Mouse (Mus musculus) MEL (cell line): ENCODE measurements at regions not wholly inside any gene's neighbourhood (a gene's known extent, or its start where the extent isn't known, plus 50 kb on each side); places are given as distances from the start of the nearest gene placed in this dataset.

ENCODE experiments used
- BHLHE40 ChIP-seq: IDR thresholded peaks from 2 replicates; pipeline ENCODE4 v1.6.1; 2012; ENCODE audit warnings: low read depth, mild to moderate bottlenecking, inconsistent platforms, low read length, improper control_type of control experiment, borderline replicate concordance
- CTCF ChIP-seq, 3 experiments: IDR thresholded peaks in 2 of 3; conservative IDR thresholded peaks in 1 of 3; 2 replicates each; pipeline ENCODE4 v1.5.1; 2011 to 2012; ENCODE audit warnings: low read length in 3 of 3, low read depth in 2 of 3, mild to moderate bottlenecking in 2 of 3, improper control_type of control experiment in 1 of 3, inconsistent platforms in 1 of 3, mixed read lengths in 1 of 3, moderate library complexity in 1 of 3; ENCODE audit not compliant: control insufficient read depth in 1 of 3, insufficient read depth in 1 of 3, poor library complexity in 1 of 3, severe bottlenecking in 1 of 3
- ELF1 ChIP-seq: IDR thresholded peaks from 2 replicates; pipeline ENCODE4 v1.6.1; 2014; ENCODE audit warnings: low read depth, mild to moderate bottlenecking, inconsistent platforms, low read length, improper control_type of control experiment, moderate library complexity
- EP300 ChIP-seq, 2 experiments: IDR thresholded peaks; 2 replicates each; pipeline ENCODE4 v1.6.1; 2011; ENCODE audit warnings: improper control_type of control experiment in 2 of 2, low read length in 2 of 2, low read depth in 1 of 2, mild to moderate bottlenecking in 1 of 2
- GABPA ChIP-seq: IDR thresholded peaks from 2 replicates; pipeline ENCODE4 v1.6.1; 2012; ENCODE audit warnings: low read depth, mild to moderate bottlenecking, inconsistent platforms, low read length, improper control_type of control experiment, moderate library complexity
- HCFC1 ChIP-seq: IDR thresholded peaks from 2 replicates; pipeline ENCODE4 v1.6.1; 2012; ENCODE audit warnings: low read depth, mild to moderate bottlenecking, inconsistent platforms, low read length, improper control_type of control experiment, moderate library complexity
- MAX ChIP-seq: IDR thresholded peaks from 2 replicates; pipeline ENCODE4 v1.6.1; 2011; ENCODE audit warnings: low read length, improper control_type of control experiment
- MAZ ChIP-seq: IDR thresholded peaks from 2 replicates; pipeline ENCODE4 v1.6.1; 2012; ENCODE audit warnings: low read depth, mild to moderate bottlenecking, inconsistent platforms, low read length, improper control_type of control experiment
- NELFE ChIP-seq: IDR thresholded peaks from 2 replicates; pipeline ENCODE4 v1.6.1; 2011; ENCODE audit warnings: low read depth, low read length, improper control_type of control experiment
- POLR2A ChIP-seq, 2 experiments: IDR thresholded peaks; 2 replicates each; pipeline ENCODE4 v1.6.1; 2011 to 2012; ENCODE audit warnings: low read length in 2 of 2, mild to moderate bottlenecking in 2 of 2, control low read depth in 1 of 2, improper control_type of control experiment in 1 of 2, low read depth in 1 of 2, moderate library complexity in 1 of 2; ENCODE audit not compliant: control insufficient read depth in 1 of 2, insufficient read depth in 1 of 2, poor library complexity in 1 of 2
- RAD21 ChIP-seq: IDR thresholded peaks from 2 replicates; pipeline ENCODE4 v1.6.1; 2011; ENCODE audit warnings: mild to moderate bottlenecking, low read depth, low read length, improper control_type of control experiment
- UBTF ChIP-seq: IDR thresholded peaks from 2 replicates; pipeline ENCODE4 v1.6.1; 2012; ENCODE audit warnings: low read depth, mild to moderate bottlenecking, inconsistent platforms, low read length, improper control_type of control experiment, moderate library complexity, borderline replicate concordance; ENCODE audit not compliant: insufficient read depth
- USF2 ChIP-seq, 2 experiments: IDR thresholded peaks; 2 replicates each; pipeline ENCODE4 v1.6.1; 2011 to 2012; ENCODE audit warnings: improper control_type of control experiment in 2 of 2, low read length in 2 of 2, borderline replicate concordance in 1 of 2, inconsistent platforms in 1 of 2, low read depth in 1 of 2, mild to moderate bottlenecking in 1 of 2; ENCODE audit not compliant: insufficient read depth in 1 of 2

DNA sequence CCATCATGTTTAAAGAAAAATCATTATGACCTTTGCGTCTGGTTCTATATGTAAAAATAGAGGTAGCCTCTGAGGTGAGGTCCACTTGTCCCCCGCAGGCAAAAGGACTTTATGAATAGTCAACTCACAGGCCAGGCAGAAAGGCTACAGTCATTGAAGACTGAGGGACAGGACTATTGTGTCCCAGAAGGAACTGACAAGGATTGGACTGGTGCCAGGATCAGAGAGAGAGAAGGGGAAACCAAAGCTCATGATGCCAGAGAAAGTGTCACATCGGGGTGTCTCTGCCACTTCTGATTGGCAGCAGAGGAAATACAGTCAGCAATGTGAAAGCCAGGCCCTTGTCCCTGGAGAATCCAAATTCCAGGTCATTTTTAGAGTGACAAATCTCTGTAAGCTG, 50.3 kb upstream of the Fer start:
- TF ChIP-seq POLR2A (IDR thresholded peaks at IDR 0.05; ENCODE audit: control insufficient read depth in 1 of 2, insufficient read depth in 1 of 2, low read depth in 1 of 2, low read length in 2 of 2, poor library complexity in 1 of 2) (no peak), MAX (no peak), UBTF (no peak), CTCF (IDR thresholded peaks at IDR 0.05 in 2 of 3, conservative IDR thresholded peaks at IDR 0.05 in 1 of 3; ENCODE audit: control insufficient read depth in 1 of 3, insufficient read depth in 1 of 3, low read depth in 2 of 3, low read length in 3 of 3, poor library complexity in 1 of 3, severe bottlenecking in 1 of 3) (no peak), BHLHE40 (no peak), GABPA (no peak), ELF1 (no peak), EP300 (IDR thresholded peaks at IDR 0.05; ENCODE audit: low read depth in 1 of 2, low read length in 2 of 2) (no peak), HCFC1 (no peak), USF2 (IDR thresholded peaks at IDR 0.05; ENCODE audit: borderline replicate concordance in 1 of 2, insufficient read depth in 1 of 2, low read depth in 1 of 2, low read length in 2 of 2) (no peak), MAZ (no peak), NELFE (no peak), RAD21 (no peak)
